Mouse (Mus musculus) kidney, adult 9 months (tissue): ENCODE data around the gene Ssbp2.

ENCODE experiments used
- DNase-seq: peaks from one replicate; pipeline ENCODE4 v3.0.0; 2022

Ssbp2 gene

GRCm38 (mm10) chr13:91459896-91460620, at the start of gene Ssbp2:
Gene Ssbp2 (plus strand): TSS chr13:91460283.
- DNase-seq = peak; percentile 50

DNA sequence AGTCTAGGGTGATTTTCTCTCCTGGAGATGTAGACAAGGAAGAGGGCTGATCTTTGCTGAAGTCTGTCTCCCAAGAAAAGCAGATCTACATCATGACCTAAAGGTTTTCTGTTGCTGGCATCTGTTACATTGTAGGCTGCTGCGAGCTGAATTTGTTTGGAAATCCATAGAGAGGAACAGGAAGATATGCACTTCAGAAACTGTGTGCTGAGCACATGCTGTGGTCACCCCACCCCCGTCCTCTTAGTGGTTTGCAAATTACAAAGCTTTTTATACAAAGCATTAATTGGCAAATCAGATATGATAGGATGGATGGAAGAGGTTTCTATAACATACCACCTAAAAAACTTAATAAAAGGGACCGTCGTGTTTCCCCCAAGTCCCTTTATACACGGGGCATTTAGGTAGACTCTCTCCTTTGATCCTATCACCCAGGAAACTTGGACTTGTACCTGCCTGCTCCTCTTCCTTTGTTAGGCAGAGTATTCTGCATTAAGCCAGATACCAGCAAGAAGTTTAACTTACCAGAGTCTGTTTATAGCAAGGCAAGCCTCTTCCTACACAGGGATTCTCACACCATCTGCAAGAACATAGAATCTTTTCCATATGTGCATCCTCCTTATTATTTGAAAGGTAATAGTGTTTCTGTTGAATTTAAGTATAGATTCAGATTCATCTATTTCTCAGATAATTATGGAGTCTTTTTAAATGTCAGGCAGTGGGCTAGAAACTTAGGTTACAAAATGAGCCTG, 46.2 kb upstream of the Ssbp2 start:
- DNase-seq = no peak

- no peak for DNase-seq
Observed at GRCm38 (mm10) chr13:91415896-91416295, 44.2 kb upstream of the Ssbp2 start.

- DNase-seq = no peak
Observed at GRCm38 (mm10) chr13:91416698-91417097, 43.4 kb upstream of the Ssbp2 start.

GRCm38 (mm10) chr13:91421387-91421949, 38.6 kb upstream of the Ssbp2 start:
- peak; percentile 87 for DNase-seq

DNA sequence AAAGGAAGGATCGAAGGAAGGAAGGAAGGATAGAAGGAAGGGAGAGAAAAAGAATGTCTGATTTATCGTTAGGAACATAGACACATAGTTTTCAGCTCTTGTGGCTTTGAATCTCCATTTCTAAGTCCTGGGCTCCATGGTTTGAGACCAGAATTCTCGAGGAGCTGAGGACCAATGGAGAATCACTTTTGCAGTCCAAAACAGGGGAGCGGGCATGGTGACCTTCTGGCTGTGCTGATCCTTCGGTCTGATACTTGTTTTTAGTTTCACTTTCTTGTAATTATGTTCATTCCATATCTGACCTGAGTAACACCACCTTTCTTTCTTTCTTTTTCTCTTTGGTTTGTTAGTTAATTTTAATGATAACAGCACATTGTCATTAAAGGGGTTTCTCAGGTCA, 29.2 kb upstream of the Ssbp2 start:
- no peak for DNase-seq

DNA sequence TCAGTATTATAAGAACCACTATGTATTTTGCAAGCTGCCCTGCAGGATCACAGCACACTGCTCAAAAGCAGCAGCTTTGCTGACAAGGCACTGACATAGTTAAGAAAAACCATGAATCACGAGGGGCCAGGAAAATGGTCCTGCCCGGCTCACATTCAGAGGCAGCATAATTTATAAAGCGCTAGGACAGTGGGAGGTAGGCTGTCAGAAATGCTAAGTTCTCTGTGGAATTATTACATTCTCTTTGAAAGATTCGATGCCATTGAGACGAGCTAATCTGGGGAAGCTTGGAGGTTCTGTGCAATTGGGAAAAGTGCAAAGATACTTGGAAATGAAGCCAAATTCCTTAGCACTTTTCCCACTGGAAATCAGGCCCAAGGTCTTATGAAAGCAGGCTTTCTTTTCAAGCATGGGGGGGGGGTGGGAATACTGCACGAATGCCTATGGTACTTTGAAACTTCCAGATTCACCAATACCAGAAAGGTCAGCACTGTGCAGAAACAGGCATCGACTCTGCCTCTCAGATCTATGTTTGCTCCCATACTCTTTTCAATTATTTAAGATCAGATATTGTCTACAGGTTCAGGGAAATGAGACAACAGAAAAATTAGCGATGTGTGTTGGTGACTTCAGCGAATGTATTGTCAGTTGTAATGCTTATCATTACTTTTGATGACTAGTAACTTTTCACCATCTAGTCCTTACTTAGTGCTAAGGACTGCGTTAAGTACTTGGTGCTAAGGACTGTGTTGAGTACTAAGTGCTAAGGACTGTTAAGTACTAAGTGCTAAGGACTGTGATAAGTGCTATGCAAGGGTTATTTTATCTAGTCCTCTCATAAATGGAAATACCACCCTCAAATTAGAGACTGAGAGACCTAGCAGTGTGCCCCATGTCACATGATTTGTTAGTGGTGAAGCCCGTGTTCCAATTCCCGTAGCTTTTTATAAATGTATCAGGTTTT, 28.4 kb upstream of the Ssbp2 start:
- DNase-seq = peak; percentile 23

DNA sequence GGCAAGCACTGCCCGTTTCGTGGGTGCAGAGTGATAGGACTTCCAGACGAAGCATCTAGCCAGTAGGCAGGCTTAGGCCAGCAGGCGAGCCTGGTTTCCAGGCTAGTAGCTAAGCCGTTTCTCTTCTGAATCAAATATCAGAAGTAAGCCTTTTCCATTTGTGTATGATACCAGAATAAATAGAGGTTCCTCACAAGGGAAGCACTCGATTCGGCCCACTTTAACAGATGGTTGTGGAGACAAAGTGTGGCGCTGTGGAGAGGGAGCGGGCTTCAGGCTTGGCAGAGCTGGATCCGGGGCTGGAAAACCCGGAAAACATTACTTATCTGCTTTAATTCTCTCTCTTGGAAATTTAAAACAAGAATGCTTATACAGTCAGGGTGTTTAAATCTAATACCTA, 27.1 kb upstream of the Ssbp2 start:
- no peak for DNase-seq

GRCm38 (mm10) chr13:91437931-91438330, 22.2 kb upstream of the Ssbp2 start:
- DNase-seq = no peak

DNA sequence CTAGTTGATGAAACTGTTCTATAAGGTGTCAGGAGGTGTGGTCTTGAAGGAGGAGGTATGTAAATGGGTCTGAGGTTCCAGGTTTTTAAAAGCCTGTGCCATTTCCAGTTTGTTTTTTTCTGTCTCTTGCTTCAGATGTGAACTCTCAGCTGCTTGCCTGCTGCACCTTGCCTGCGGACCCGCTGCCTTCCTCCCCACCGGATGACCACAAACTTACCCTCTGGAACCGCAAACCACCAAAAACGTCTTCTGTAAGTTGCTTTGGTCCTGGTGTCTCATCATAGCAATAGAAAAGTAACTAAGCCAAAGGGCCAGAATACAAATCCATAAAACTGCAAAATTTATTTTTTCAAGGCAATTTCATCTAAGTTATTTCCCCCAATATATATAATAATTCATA, 18.6 kb upstream of the Ssbp2 start:
- no peak for DNase-seq

GRCm38 (mm10) chr13:91446728-91447127, 13.4 kb upstream of the Ssbp2 start:
- no peak for DNase-seq

GRCm38 (mm10) chr13:91448936-91449335, 11.1 kb upstream of the Ssbp2 start:
- no peak for DNase-seq

GRCm38 (mm10) chr13:91451405-91452166, 8.5 kb upstream of the Ssbp2 start:
- DNase-seq = no peak

GRCm38 (mm10) chr13:91452269-91452668, 7.8 kb upstream of the Ssbp2 start:
- no peak for DNase-seq

GRCm38 (mm10) chr13:91453236-91453635, 6.8 kb upstream of the Ssbp2 start:
- no peak for DNase-seq

DNA sequence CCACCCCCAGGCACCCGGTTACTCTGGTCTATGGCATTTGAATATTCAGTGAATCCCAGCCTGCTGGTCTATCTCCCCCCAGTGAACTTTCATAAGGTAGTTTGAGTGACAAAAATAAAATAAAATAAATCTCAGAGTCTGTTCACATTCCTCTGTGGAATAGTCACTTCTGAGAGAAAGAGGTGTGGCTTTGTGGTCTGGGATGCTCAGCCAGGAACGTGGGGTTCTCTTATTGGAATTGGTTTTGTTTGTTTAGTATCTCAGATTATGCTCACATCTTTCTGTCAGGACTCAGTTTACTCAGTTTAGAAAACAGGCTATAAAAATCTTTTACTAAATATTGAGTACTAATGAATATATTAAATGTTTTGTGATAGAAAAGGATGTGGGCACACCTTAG, 4.0 kb upstream of the Ssbp2 start:
- DNase-seq = no peak

GRCm38 (mm10) chr13:91456735-91457134, 3.3 kb upstream of the Ssbp2 start:
- DNase-seq = no peak

GRCm38 (mm10) chr13:91457974-91458373, 2.1 kb upstream of the Ssbp2 start:
- no peak for DNase-seq

DNA sequence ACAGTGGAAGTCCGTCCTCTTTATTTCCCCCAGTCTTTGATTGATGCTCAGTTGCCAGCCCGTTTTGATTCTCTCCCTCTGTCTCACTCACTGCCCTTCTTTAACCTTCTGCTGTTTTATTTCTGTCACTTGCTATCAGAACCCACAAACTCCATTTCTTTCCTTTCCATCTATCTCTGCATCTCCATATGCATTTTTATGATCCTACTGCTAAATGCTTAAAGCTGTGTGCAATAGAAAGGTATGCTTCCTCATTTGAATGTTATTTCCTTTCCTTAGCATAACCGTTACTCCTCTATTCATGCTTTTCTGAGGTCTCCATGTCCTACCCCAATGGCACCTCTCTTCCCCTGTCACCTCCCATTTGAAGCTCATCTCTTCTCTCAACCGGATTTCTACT, 594 bp upstream of the Ssbp2 start:
- no peak for DNase-seq

- peak; percentile 99 for DNase-seq
Observed at GRCm38 (mm10) chr13:91460621-91461284, 670 bp downstream of the Ssbp2 start.

GRCm38 (mm10) chr13:91461299-91461698, 1.2 kb downstream of the Ssbp2 start:
- no peak for DNase-seq
